Mouse (Mus musculus) heart, embryonic 16.5 days (tissue): ENCODE measurements around the gene Erc2. TPM values are rescaled to one million over a fixed set of nuclear protein-coding genes. Genes with fewer than 3 reads are reported as not detected.

Source experiments
- ATAC-seq: fragments of 200-750 bp; cut with Nextera tagmentation; replicated peaks from 2 replicates; pipeline ENCODE4 v1.8.0; 2017; ENCODE audit warnings: moderate number of reproducible peaks; ENCODE audit not compliant: insufficient read depth, low FRiP score; ENCODE audit errors: extremely low read depth
- H3K27ac ChIP-seq: fragments of 300-500 bp; sonication (generic); 2 replicates; pipeline ENCODE4 v1.5.1; 2014; ENCODE audit warnings: mild to moderate bottlenecking, low read length, control low read depth, moderate library complexity
- H3K27me3 ChIP-seq: fragments of 300-500 bp; sonication (generic); 2 replicates; pipeline ENCODE4 v1.6.1; 2014; ENCODE audit warnings: low read length, mixed read lengths; ENCODE audit not compliant: control insufficient read depth, insufficient read depth
- H3K36me3 ChIP-seq: fragments of 300-500 bp; sonication (generic); 2 replicates; pipeline ENCODE4 v1.6.1; 2014; ENCODE audit not compliant: control insufficient read depth, insufficient read depth
- H3K4me1 ChIP-seq: fragments of 300-500 bp; sonication (generic); 2 replicates; pipeline ENCODE4 v1.6.1; 2014; ENCODE audit warnings: low read length, mixed read lengths; ENCODE audit not compliant: control insufficient read depth, insufficient read depth
- H3K4me2 ChIP-seq: fragments of 300-500 bp; sonication (generic); 2 replicates; pipeline ENCODE4 v1.6.1; 2014; ENCODE audit warnings: low read depth, mild to moderate bottlenecking, control low read depth, low read length
- H3K4me3 ChIP-seq: fragments of 300-500 bp; sonication (generic); 2 replicates; pipeline ENCODE4 v1.5.1; 2014; ENCODE audit warnings: mild to moderate bottlenecking, control low read depth, low read length
- H3K9ac ChIP-seq: fragments of 300-500 bp; sonication (generic); 2 replicates; pipeline ENCODE4 v1.6.1; 2014; ENCODE audit warnings: low read length, control low read depth
- H3K9me3 ChIP-seq: fragments of 300-500 bp; sonication (generic); replicated peaks from 2 replicates; pipeline ENCODE4 v1.6.1; 2016; ENCODE audit warnings: low read length; ENCODE audit not compliant: control insufficient read depth
- WGBS: fragments of 180-500 bp; shearing (Covaris S2); extraction: QIAGEN DNeasy Blood & Tissue Kit; methylation state at CpG from one replicate; pipeline ENCODE4 v1.1.7; 2014; 5-methylcytosine and 5-hydroxymethylcytosine counted together
- polyA plus RNA-seq: library from polyadenylated mRNA; unstranded; fragments of >200 nt; fragmentation: Nextera tagmentation; extraction: Ambion mirVana; gene quantifications from 2 replicates; pipeline ENCODE4 v1.2.1, GENCODE M21; 2015

Erc2 gene
- polyA plus RNA-seq, 1 experiment from 2014 or later: 1.5 TPM

- H3K9me3 ChIP-seq: no peaks in the 10 kb centered on the region
- ATAC-seq: no peak
- H3K27ac ChIP-seq: no peak overlapping the region
- H3K4me2 ChIP-seq: no peak overlapping the region
- no peaks in the 10 kb centered on the region for H3K4me1 ChIP-seq
- no peaks in the 10 kb centered on the region for H3K36me3 ChIP-seq
- no peak overlapping the region for H3K9ac ChIP-seq
- no peak overlapping the region for H3K4me3 ChIP-seq
- 64% methylated on average over 8 of the region's 8 CpGs for WGBS
- no peaks in the 10 kb centered on the region for H3K27me3 ChIP-seq
Observed at GRCm38 (mm10) chr14:27727541-27727940, 105.3 kb downstream of the Erc2 start.

- WGBS: 41% methylated on average over 4 of the region's 4 CpGs
- H3K4me3 ChIP-seq: no peak overlapping the region
- H3K4me1 ChIP-seq: no peaks in the 10 kb centered on the region
- H3K4me2 ChIP-seq: no peak overlapping the region
- H3K36me3 ChIP-seq: no peaks in the 10 kb centered on the region
- no peaks in the 10 kb centered on the region for H3K27me3 ChIP-seq
- H3K9me3 ChIP-seq: no peaks in the 10 kb centered on the region
- no peak overlapping the region for H3K27ac ChIP-seq
- no peak for ATAC-seq
- no peak overlapping the region for H3K9ac ChIP-seq
Observed at GRCm38 (mm10) chr14:27731086-27731485, 108.9 kb downstream of the Erc2 start.

GRCm38 (mm10) chr14:27739436-27739835 lies 117.2 kb downstream of the Erc2 start:
- Histone ChIP-seq H3K4me3 (no peak overlapping the region), H3K27ac (no peak overlapping the region), H3K4me1 (no peaks in the 10 kb centered on the region), H3K27me3 (no peaks in the 10 kb centered on the region), H3K9ac (no peak overlapping the region), H3K4me2 (no peak overlapping the region), H3K9me3 (no peaks in the 10 kb centered on the region), H3K36me3 (no peaks in the 10 kb centered on the region)
- 73% methylated on average over 1 of the region's 1 CpGs for WGBS
- ATAC-seq: no peak

GRCm38 (mm10) chr14:27741248-27741916 lies 119.2 kb downstream of the Erc2 start:
- no peaks in the 10 kb centered on the region for H3K27me3 ChIP-seq
- H3K4me1 ChIP-seq: no peaks in the 10 kb centered on the region
- no peak overlapping the region for H3K4me3 ChIP-seq
- no peaks in the 10 kb centered on the region for H3K36me3 ChIP-seq
- ATAC-seq: no peak
- H3K27ac ChIP-seq: no peak overlapping the region
- H3K9ac ChIP-seq: no peak overlapping the region
- 26% methylated on average over 3 of the region's 3 CpGs for WGBS
- H3K9me3 ChIP-seq: no peaks in the 10 kb centered on the region
- H3K4me2 ChIP-seq: no peak overlapping the region

GRCm38 (mm10) chr14:27754340-27754739 lies 132.1 kb downstream of the Erc2 start:
- no peak overlapping the region for H3K9ac ChIP-seq
- H3K4me1 ChIP-seq: no peaks in the 10 kb centered on the region
- no peaks in the 10 kb centered on the region for H3K27me3 ChIP-seq
- H3K36me3 ChIP-seq: no peaks in the 10 kb centered on the region
- no peak for ATAC-seq
- H3K9me3 ChIP-seq: no peaks in the 10 kb centered on the region
- H3K4me3 ChIP-seq: no peak overlapping the region
- no peak overlapping the region for H3K4me2 ChIP-seq
- H3K27ac ChIP-seq: no peak overlapping the region
- WGBS: 50% methylated on average over 1 of the region's 1 CpGs

- no peaks in the 10 kb centered on the region for H3K36me3 ChIP-seq
- no peaks in the 10 kb centered on the region for H3K4me1 ChIP-seq
- 49% methylated on average over 5 of the region's 5 CpGs for WGBS
- ATAC-seq: no peak
- no peak overlapping the region for H3K4me3 ChIP-seq
- no peak overlapping the region for H3K9ac ChIP-seq
- no peak overlapping the region; the same call in 1 of the 2 replicates for H3K4me2 ChIP-seq
- no peaks in the 10 kb centered on the region for H3K27me3 ChIP-seq
- no peaks in the 10 kb centered on the region for H3K9me3 ChIP-seq
- H3K27ac ChIP-seq: no peak overlapping the region
Observed at GRCm38 (mm10) chr14:27756901-27757300, 134.7 kb downstream of the Erc2 start.

GRCm38 (mm10) chr14:27758230-27758629 lies 136.0 kb downstream of the Erc2 start:
- H3K9ac ChIP-seq: no peak overlapping the region

GRCm38 (mm10) chr14:27759069-27759628 lies 136.9 kb downstream of the Erc2 start:
- no peaks in the 10 kb centered on the region for H3K36me3 ChIP-seq
- no peak overlapping the region for H3K4me2 ChIP-seq
- H3K27ac ChIP-seq: no peak overlapping the region
- H3K9ac ChIP-seq: no peak overlapping the region
- ATAC-seq: no peak
- H3K4me1 ChIP-seq: no peaks in the 10 kb centered on the region
- H3K27me3 ChIP-seq: no peaks in the 10 kb centered on the region
- H3K9me3 ChIP-seq: no peaks in the 10 kb centered on the region
- 90% methylated on average over 6 of the region's 6 CpGs for WGBS
- H3K4me3 ChIP-seq: no peak overlapping the region

More at GRCm38 (mm10) chr14:27758230-27758629, 136.0 kb downstream of the Erc2 start:
- no peak for ATAC-seq
- H3K36me3 ChIP-seq: no peaks in the 10 kb centered on the region
- H3K9me3 ChIP-seq: no peaks in the 10 kb centered on the region
- WGBS: 84% methylated on average over 1 of the region's 1 CpGs
- no peaks in the 10 kb centered on the region for H3K4me1 ChIP-seq
- no peaks in the 10 kb centered on the region for H3K27me3 ChIP-seq
- H3K27ac ChIP-seq: no peak overlapping the region
- H3K4me3 ChIP-seq: no peak overlapping the region
- H3K4me2 ChIP-seq: no peak overlapping the region

- Histone ChIP-seq H3K4me1 (no peaks in the 10 kb centered on the region), H3K9me3 (no peaks in the 10 kb centered on the region), H3K27ac (no peak overlapping the region), H3K4me3 (no peak overlapping the region), H3K27me3 (no peaks in the 10 kb centered on the region), H3K36me3 (no peaks in the 10 kb centered on the region), H3K4me2 (no peak overlapping the region), H3K9ac (no peak overlapping the region)
- 80% methylated on average over 9 of the region's 9 CpGs for WGBS
- no peak for ATAC-seq
Observed at GRCm38 (mm10) chr14:27759982-27760381, 137.8 kb downstream of the Erc2 start.
